Mouse (Mus musculus): ENCODE data around the gene Klhl32.

- TF ChIP-seq CTCF (IDR thresholded peaks at IDR 0.05; ENCODE audit: low read depth, low read length) = no peak
- no peak for TF ChIP-seq POLR2A (IDR thresholded peaks at IDR 0.05; ENCODE audit: borderline replicate concordance, low read depth, low read length)
Measured at GRCm38 (mm10) chr4:24869230-24869629, 18.3 kb upstream of the Klhl32 start.
